Mouse (Mus musculus) central nervous system, embryonic 11.5 days (tissue): ENCODE measurements around the gene Styxl1. TPM values are rescaled to one million over a fixed set of nuclear protein-coding genes. Genes with fewer than 3 reads are reported as not detected.

Experiments used
- polyA plus RNA-seq: library from polyadenylated mRNA; depleted of rRNA; stranded (reverse); fragments of >200 nt; gene quantifications from 2 replicates; pipeline ENCODE4 v1.2.3, GENCODE M21; 2012; rRNA removed

The Styxl1 gene
- 0.09 TPM in 1 of 2 replicates, not detected in the other for polyA plus RNA-seq

DNA sequence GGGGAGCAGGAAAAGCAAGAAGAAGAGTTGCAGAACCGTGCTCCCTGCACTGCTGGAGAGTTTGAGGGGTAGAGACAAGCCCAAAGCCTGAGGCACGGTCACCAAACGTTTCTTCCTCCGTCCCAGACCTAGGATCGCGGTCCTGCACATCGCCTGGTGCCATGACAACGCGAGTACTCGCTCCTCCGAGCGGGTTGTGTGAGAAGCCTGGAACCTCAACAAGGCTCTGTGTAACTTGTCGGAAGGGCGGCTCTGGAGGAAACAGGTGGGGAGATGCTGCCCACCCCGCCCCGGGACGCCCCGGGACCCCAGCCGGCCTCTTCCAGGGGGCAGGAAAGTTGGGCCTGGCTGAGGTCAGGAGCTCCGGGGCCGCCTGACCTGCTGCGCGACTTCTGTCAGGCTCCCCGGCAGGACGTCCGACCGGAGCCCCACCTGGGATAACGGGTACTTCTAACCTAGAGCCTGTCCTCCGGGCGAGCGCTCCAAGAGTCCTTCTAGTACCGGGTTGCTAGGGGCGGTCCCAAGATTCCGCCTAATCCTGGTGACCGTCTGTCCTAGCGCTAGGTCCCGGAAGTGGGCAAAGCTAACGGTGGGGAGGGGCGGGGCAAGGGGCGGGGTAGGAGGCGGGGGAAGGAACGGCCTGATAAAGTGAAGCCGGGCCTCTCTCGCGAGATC lies at the start of gene Styxl1:
Gene Styxl1, minus strand, starts transcription at position 590 of the 675 bp plus-strand sequence.

GRCm38 (mm10) chr5:135806555-135807262 lies 28.5 kb upstream of the Styxl1 start, which contains the start of gene Srrm3:
Srrm3 (plus strand) TSS chr5:135806890.

GRCm38 (mm10) chr5:135778471-135779445 lies 573 bp upstream of the Styxl1 start, which contains the start of gene Mdh2:
Mdh2 (plus strand) TSS chr5:135778480.

DNA sequence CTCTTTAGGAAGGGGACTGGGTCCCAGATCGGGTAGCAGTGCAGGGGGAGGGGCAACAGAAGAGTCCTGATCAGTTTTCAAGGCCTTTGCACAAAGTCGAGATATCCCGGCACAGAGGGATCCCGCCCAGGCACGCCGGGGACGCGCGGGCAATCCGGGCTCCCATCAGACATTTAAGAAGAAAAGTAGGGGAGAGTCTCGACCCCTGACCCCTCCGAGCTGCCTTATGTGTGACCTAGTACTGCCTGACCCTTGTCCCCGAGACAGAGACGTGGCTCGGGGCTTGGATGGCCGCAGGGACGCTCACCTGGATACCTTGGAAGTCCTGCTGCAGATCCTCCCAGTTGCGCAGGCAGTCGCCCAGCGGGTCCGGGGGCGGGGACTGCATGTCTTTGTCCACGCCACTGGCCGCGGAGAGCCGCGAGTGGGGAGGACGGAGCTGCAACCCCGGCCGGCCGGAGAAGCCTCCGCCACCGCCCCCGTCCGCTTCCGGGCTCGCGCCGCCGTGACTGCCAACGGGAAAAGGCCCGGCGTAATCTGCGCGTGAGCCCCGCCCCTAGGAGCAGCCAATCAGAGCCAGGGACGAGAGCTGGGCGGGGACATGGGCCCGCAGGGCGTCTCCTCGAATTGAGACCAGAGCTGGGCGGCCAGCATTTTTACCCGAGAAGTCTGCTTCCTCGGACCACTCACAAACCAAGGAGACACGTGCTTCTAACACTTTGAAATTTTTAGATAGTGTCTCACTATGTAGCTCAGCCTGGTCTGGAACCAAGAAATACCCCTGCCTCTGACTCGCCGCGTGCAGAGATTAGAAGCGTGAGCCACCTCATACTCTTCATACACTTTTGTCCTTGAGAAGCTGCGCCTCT lies 34.2 kb downstream of the Styxl1 start, which contains the start of gene Tmem120a:
Gene Tmem120a, minus strand, starts transcription at position 708 of the 869 bp plus-strand sequence.

Other genes starting within 250 kb of the Styxl1 start
- gene Hip1, start 233.3 kb downstream of the Styxl1 start, polyA plus RNA-seq = 37.4 and 50.7 TPM in 2 replicates
- not detected in 2 replicates for gene Ccl26, start 214.8 kb downstream of the Styxl1 start, polyA plus RNA-seq
- gene Ccl24, start 205.3 kb downstream of the Styxl1 start, polyA plus RNA-seq = 1.1 and 1.9 TPM in 2 replicates
- 31.3 and 43.9 TPM in 2 replicates for gene Rhbdd2, start 145.8 kb downstream of the Styxl1 start, polyA plus RNA-seq
- 98.3 and 105 TPM in 2 replicates for gene Por, start 108.4 kb downstream of the Styxl1 start, polyA plus RNA-seq
- gene Tmem120a, start 33.9 kb downstream of the Styxl1 start, polyA plus RNA-seq = 17.2 and 21.9 TPM in 2 replicates
- 368 and 514 TPM in 2 replicates for gene Mdh2, start 95 bp upstream of the Styxl1 start, polyA plus RNA-seq
- 25.2 and 42.1 TPM in 2 replicates for gene Srrm3, start 28.5 kb upstream of the Styxl1 start, polyA plus RNA-seq
- gene Hspb1, start 109.5 kb upstream of the Styxl1 start, polyA plus RNA-seq = 17.4 and 33.9 TPM in 2 replicates
- 154 and 188 TPM in 2 replicates for gene Ywhag, start 156.2 kb upstream of the Styxl1 start, polyA plus RNA-seq
- gene Ssc4d, start 196.1 kb upstream of the Styxl1 start, polyA plus RNA-seq = 1.3 and 4.9 TPM in 2 replicates
- gene Zp3, start 201.7 kb upstream of the Styxl1 start, polyA plus RNA-seq = 0.09 and 0.10 TPM in 2 replicates
- 17.9 and 23.2 TPM in 2 replicates for gene Dtx2, start 216.4 kb upstream of the Styxl1 start, polyA plus RNA-seq